Mouse (Mus musculus) cerebral cortex, adult 2 months (tissue): Measurements from ENCODE around the gene Sgk1.

Source experiments
- WGBS: fragments of 180-500 bp; shearing (Covaris S2); methylation state at CpG from one replicate; pipeline ENCODE4 v1.1.7; 2018; 5-methylcytosine and 5-hydroxymethylcytosine counted together

Sgk1 gene

GRCm38 (mm10) chr10:22000491-22001306 lies 118.7 kb downstream of the Sgk1 start:
- WGBS: 48% methylated on average over 10 of the region's 10 CpGs

- WGBS: 54% methylated on average over 3 of the region's 5 CpGs
Measured at GRCm38 (mm10) chr10:22001621-22002020, 119.6 kb downstream of the Sgk1 start.

- 81% methylated on average over 5 of the region's 5 CpGs for WGBS
Measured at GRCm38 (mm10) chr10:22004763-22005162, 122.8 kb downstream of the Sgk1 start.

- WGBS: 84% methylated on average over 10 of the region's 10 CpGs
Measured at GRCm38 (mm10) chr10:22007160-22007801, 125.3 kb downstream of the Sgk1 start.

- WGBS: 17% methylated on average over 4 of the region's 4 CpGs
Measured at GRCm38 (mm10) chr10:22007802-22008172, 125.8 kb downstream of the Sgk1 start.

GRCm38 (mm10) chr10:22010088-22010818 lies 128.3 kb downstream of the Sgk1 start:
- WGBS: 27% methylated on average over 19 of the region's 19 CpGs

GRCm38 (mm10) chr10:22017469-22018159 lies 135.6 kb downstream of the Sgk1 start:
- WGBS: 50% methylated on average over 16 of the region's 16 CpGs

GRCm38 (mm10) chr10:22018618-22019017 lies 136.6 kb downstream of the Sgk1 start:
- 92% methylated on average over 4 of the region's 4 CpGs for WGBS

GRCm38 (mm10) chr10:22034303-22034702 lies 152.3 kb downstream of the Sgk1 start:
- 9% methylated on average over 9 of the region's 9 CpGs for WGBS

- whole genome bisulfite sequencing: 13% methylated on average over 3 of the region's 3 CpGs
Measured at GRCm38 (mm10) chr10:22036256-22036655, 154.3 kb downstream of the Sgk1 start.
